Mouse (Mus musculus) left cerebral cortex, adult 8-10 months (tissue): ENCODE results near the gene Ttll1. TPM values are rescaled to one million over a fixed set of nuclear protein-coding genes. Genes with fewer than 3 reads are reported as not detected.
"Not testable (repeated sequence)": the region's sequence is repeated elsewhere in the genome, so short reads cannot be mapped to it uniquely, and the experiment has no call there.

Experiments used
- DNase-seq, 2 experiments: peaks; one replicate each; pipeline ENCODE4 v3.0.0; 2022; ENCODE audit warnings: low spot score in 2 of 2
- total RNA-seq, 4 experiments: library from RNA; stranded (reverse); gene quantifications; 2 replicates each; pipeline ENCODE4 v1.2.4; 2022

The Ttll1 gene
- total RNA-seq, 4 experiments from 2014 or later = 48.1 to 53.0 (median 49.1) TPM

DNA sequence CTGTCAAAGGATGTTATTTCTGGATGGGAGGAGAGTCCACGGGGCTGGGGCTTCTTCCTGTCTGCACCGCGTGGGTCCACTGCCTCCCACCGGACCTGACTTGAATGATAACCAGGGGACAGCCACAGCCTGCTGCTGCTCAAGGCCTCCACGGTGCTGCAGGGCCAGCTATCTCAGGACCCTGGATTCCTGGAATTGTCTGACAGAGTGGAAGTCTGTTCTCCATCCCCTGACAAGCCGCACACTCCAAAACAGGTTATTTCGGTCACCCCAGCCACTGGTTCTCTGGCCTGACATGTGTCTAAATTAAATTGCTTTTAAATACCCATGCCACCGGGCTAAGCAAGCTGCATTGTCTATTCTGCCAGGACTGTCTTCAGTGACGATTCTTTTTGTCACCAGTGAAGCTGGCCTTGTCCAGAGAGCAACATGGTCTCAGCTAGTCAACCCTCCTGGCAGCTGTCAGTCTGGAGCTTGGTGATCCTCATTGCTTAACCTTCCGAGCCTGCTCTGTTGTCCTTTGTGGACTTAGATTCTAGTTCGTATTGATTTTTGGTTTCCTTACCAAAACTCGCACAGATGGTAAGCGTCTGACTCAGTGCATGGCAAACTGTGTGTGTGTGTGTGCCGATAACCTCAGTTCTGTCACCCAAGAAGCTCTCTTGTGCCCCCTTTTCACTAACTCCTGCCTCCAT lies 13.1 kb upstream of the Ttll1 start:
- DNase-seq = no peak

GRCm38 (mm10) chr15:83523196-83523595 lies 12.5 kb upstream of the Ttll1 start:
- no peak for DNase-seq

- no peak for DNase-seq
Observed at GRCm38 (mm10) chr15:83520861-83521382, 10.2 kb upstream of the Ttll1 start.

GRCm38 (mm10) chr15:83518215-83519048 lies 7.7 kb upstream of the Ttll1 start:
- peak; percentile 25 to 27 for DNase-seq

DNA sequence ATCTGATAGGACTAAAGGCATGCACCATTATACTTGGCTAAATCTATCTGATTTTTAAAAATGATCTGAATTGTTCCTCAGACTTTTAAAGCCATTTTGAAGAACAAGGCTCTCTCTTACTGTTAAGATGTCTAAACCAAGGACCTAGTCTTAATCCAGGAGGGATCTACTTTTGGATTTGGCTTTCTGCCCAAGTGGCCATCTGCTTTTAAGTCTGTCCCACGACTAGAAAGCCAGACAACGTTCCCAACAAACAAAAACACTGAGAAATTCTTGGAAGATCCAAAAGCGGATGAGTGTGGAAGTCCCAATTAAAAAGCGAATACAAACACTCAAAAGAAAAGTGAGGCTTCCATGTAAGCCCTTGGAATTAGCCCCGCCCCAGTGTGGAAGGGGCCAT lies 4.3 kb upstream of the Ttll1 start:
- DNase-seq = no peak

GRCm38 (mm10) chr15:83512489-83513281 lies 2.0 kb upstream of the Ttll1 start:
- DNase-seq = no peak

GRCm38 (mm10) chr15:83509950-83510804 lies 516 bp downstream of the Ttll1 start:
- DNase-seq = no peak

GRCm38 (mm10) chr15:83501483-83501882 lies 9.2 kb downstream of the Ttll1 start:
- not testable (repeated sequence) for DNase-seq

DNA sequence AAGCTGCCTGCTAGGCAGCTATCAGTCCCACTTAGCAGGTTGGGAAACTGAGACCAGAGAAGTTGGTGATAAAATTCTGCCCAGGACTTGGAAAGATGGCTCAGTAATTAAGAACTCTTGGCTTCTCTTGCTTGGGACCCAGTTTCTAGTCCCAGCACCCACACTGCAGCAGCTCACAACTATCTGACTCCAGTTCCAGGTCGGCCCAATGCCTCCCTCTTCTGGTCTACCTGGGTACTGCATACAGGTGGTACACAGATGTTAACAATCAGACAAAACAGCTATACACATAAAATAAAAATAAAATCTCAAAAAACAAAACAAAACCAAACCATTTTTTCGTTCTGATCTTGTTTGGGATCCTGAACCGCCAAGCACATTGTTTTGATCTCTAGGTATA lies 10.3 kb downstream of the Ttll1 start:
- no peak for DNase-seq

DNA sequence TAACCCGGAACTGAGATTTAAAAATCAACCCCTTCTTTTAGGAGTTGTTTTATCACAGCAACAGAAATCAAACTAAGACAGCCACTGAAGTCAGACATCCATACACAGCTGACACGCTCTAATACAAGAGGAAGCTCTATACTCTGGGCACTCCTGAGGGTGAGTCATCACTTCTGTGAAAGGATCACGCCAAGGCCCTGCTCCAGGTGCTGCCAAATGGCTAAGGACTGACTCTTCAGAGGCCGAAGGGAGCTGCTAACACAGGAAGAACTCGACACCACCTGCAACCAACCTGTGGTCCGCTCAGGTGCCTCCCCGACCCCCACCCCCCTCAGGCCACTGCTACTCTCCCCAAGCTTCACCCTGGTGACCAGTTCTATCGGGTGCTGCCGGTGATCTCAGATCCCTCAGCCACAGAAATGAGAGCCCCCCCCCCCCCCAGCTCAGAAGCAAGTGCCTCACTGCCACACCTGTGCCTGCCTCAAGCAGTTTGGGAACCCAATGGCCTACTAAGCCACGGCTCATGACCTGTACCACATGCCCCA lies 11.4 kb downstream of the Ttll1 start:
- no peak for DNase-seq

GRCm38 (mm10) chr15:83497299-83497698 lies 13.4 kb downstream of the Ttll1 start:
- DNase-seq = no peak

DNA sequence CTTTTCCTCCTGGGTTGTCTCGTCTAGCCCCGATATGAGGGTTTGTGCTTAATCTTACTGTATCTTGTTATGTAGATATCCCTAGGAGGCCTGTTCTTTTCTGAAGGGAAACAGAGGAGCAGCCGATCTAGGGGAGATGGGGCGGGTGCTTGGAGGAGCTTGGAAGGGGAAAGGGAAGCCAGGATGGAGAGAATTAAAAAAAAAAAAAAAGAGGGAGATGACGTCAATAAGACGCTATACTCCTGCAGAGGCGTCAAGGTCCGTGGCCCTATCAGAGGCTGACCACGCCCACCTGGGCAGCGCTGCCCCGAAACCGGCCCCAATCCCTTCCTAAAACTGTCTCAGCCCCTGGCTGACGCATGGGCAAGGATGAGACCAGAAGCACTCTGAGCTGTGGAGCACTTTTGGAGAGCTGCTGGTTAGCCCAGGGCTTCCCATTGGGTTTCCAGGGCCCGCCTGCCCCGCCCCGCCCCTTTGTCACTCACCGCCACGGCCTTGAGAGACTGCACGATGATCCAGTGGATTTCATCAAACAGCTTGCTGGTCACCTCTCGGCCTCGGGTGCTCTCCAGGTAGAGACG lies 14.8 kb downstream of the Ttll1 start:
- no peak for DNase-seq

- DNase-seq = no peak
Observed at GRCm38 (mm10) chr15:83495195-83495594, 15.5 kb downstream of the Ttll1 start.

- no peak for DNase-seq
Observed at GRCm38 (mm10) chr15:83494572-83494920, 16.1 kb downstream of the Ttll1 start.

GRCm38 (mm10) chr15:83493856-83494571 lies 16.7 kb downstream of the Ttll1 start:
- no peak for DNase-seq

- no peak for DNase-seq
Observed at GRCm38 (mm10) chr15:83491891-83492290, 18.8 kb downstream of the Ttll1 start.

- no peak for DNase-seq
Observed at GRCm38 (mm10) chr15:83489471-83489870, 21.2 kb downstream of the Ttll1 start.

DNA sequence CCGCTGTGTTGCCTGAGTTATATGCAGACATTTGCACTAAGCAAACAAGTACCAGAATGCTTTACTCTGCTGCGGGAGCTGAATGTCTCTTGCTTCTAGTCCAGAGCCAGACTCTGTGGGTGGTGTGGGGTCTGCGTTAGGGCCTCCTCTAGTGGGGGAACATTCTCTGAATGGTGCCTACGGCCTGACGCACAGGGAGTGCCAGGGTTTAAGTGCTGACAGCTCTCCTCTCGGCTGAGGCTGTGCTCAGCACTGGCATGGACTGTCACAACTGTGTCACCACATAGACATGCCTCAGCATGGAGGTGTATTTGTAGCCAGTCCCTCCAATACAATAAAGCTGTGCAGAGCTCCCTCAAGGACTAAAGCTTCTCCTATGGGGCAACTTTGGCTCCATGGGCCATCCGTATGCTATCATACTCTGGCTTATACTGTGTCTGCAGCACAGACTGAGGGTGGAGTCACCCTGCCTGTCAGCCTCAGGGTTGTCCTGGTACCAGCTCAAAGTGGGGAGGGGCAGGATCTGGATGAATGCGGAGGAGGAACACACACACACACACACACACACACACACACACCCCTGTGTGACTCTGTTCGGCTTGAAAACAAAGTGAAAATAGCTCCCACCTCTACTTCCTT lies 23.1 kb downstream of the Ttll1 start:
- peak in 1 of 2 experiments; percentile 33 for DNase-seq

DNA sequence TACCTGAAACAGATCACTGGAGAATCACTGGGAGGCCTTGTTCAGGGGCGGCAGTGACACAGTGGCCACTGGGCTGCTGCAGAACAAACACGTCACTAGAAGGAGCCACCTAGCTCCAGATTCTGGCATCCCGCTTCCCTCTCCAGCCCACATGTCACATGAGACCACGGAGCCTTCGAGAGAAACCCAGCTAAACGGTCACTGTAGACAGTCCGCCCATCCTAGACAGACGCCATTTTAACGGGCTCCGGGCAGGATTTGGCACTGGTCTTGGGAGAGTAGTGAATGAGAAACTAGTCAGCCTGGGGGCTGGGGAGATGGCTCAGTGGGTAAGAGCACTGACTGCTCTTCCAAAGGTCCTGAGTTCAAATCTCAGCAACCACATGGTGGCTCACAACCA lies 26.4 kb downstream of the Ttll1 start:
- no peak for DNase-seq
